Mouse (Mus musculus): Measurements from ENCODE around the gene Lig1.

DNA sequence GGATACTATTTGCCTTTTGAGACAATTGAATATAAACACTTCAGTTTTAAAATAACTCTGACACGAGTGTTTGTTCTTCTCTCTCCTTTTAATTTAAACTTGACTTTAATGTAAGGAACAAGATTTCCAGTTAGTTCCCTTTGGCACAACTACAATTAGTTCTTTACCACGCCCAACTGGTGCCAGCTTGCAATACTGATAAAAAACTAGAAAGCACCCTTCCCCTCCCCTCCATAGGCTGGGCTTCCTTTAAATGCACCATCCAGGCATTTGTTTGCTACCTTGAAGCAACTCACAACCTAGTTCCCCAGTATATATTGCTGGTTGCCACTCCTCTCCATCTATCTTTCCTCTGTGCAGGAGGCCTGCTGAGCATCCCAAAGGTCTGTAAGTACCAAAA lies 47.2 kb downstream of the Lig1 start, which contains the start of gene Pla2g4c:
- no peak for TF ChIP-seq EP300 (IDR thresholded peaks at IDR 0.05; ENCODE audit: insufficient read depth, low read depth, low read length)
- TF ChIP-seq CTCF (IDR thresholded peaks at IDR 0.05): no peak
- no peak for TF ChIP-seq POLR2A (IDR thresholded peaks at IDR 0.05; ENCODE audit: insufficient read depth, low read depth, low read length)

Data from heart, adult 2 months (tissue).